Mouse (Mus musculus): Measurements from ENCODE around the gene Bloc1s1. TPM values are rescaled to one million over a fixed set of nuclear protein-coding genes. Genes with fewer than 3 reads are reported as not detected.

Bloc1s1 gene
- polyA plus RNA-seq (2012; rRNA removed; ENCODE audit: low replicate concordance) = 183 and 190 TPM in 2 replicates

GRCm38 (mm10) chr10:128923935-128924334 lies at the start of gene Bloc1s1:
Bloc1s1 (minus strand) TSS chr10:128924035.

GRCm38 (mm10) chr10:128960590-128961584 lies 37.1 kb upstream of the Bloc1s1 start, which contains the start of gene Mettl7b:
Mettl7b (minus strand) TSS chr10:128960988.

DNA sequence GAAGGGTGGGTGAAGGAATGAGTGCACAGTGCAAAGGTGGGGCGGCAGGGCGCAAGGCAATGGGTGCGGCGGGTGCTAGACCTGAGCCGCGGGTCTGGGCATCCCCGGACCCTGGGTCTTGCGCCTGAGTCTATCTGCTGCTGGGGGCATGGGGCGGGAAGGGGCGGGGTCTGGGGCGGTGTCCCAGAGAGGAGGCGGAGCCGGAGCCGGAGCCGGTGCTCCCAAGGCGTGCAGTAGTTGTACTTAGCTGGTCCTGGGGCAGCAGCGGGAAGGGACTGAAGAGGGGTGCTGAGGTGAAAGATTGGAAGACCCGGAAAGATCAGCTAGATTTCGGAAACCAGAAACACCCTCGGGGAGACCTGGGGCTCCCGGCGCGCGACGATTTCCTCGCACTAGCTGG lies 9.7 kb upstream of the Bloc1s1 start, which contains the start of gene Itga7:
Gene Itga7, plus strand, starts transcription at position 245 of the 400 bp plus-strand sequence.

GRCm38 (mm10) chr10:128922822-128923012 lies 1.1 kb downstream of the Bloc1s1 start, which contains the start of gene Rdh5:
Rdh5 (minus strand) TSS chr10:128922888.

GRCm38 (mm10) chr10:128900698-128901097 lies 23.1 kb downstream of the Bloc1s1 start, which contains the start of gene Cd63:
Cd63 (plus strand) TSS chr10:128900989.

DNA sequence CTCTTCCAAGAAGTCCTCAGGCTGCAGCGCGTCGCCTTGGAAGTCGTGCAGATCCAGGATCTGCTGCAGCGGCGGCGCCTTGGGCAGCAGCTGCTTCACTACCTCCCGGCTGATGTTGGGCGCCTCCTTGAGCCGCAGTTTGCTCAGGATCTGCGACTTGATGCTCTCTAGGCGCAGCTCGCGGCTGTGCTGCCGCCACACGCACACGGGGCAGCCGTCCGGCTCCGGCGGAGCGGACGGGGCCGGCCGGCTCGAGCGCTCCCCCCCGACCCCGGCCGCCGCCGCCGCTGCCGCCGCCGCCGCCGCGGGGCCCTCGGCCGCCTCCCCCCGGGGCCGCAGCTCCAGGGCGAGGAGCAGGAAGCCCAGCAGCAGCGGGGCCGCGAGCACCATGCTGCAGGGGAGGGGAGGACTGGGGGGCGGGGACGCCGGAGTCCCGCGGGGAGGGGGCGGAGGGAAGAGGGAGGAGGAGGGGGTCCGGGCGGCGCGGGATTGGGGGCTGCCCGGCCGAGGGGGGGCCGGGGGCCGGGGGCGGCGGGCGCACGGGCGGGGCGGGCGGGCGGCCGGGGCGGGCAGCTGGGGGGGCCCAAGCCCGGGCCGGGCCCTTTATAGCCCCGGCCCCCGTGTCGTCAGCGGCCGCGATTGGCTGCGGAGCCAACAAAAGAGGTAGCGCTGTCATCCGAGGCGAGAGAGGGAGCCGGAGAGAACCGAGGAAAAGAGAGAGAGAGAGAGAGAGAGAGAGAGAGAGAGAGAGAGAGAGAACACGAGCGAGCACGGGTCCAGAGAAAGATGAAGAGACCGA lies 32.3 kb downstream of the Bloc1s1 start, which contains the start of gene Gdf11:
Gene Gdf11, minus strand, starts transcription at position 423 of the 799 bp plus-strand sequence.

Other genes with a start within 250 kb of the Bloc1s1 start
- 15.0 and 36.9 TPM in 2 replicates for gene Suox, start 250.0 kb downstream of the Bloc1s1 start, polyA plus RNA-seq (2012; rRNA removed; ENCODE audit: low replicate concordance)
- gene Rab5b, start 227.8 kb downstream of the Bloc1s1 start, polyA plus RNA-seq (2012; rRNA removed; ENCODE audit: low replicate concordance) = 65.8 and 127 TPM in 2 replicates
- 1.0 and 2.3 TPM in 2 replicates for gene Pmel, start 219.8 kb downstream of the Bloc1s1 start, polyA plus RNA-seq (2012; rRNA removed; ENCODE audit: low replicate concordance)
- 18.0 and 31.1 TPM in 2 replicates for gene Cdk2, start 219.0 kb downstream of the Bloc1s1 start, polyA plus RNA-seq (2012; rRNA removed; ENCODE audit: low replicate concordance)
- 113 and 118 TPM in 2 replicates for gene Dgka, start 179.2 kb downstream of the Bloc1s1 start, polyA plus RNA-seq (2012; rRNA removed; ENCODE audit: low replicate concordance)
- 21.3 and 30.1 TPM in 2 replicates for gene Pym1, start 176.1 kb downstream of the Bloc1s1 start, polyA plus RNA-seq (2012; rRNA removed; ENCODE audit: low replicate concordance)
- 27.6 and 57.1 TPM in 2 replicates for gene Mmp19, start 133.1 kb downstream of the Bloc1s1 start, polyA plus RNA-seq (2012; rRNA removed; ENCODE audit: low replicate concordance)
- 11.9 and 12.7 TPM in 2 replicates for gene Dnajc14, start 120.0 kb downstream of the Bloc1s1 start, polyA plus RNA-seq (2012; rRNA removed; ENCODE audit: low replicate concordance)
- gene Tmem198b, start 119.7 kb downstream of the Bloc1s1 start, polyA plus RNA-seq (2012; rRNA removed; ENCODE audit: low replicate concordance) = 26.8 and 30.4 TPM in 2 replicates
- 3.2 and 13.4 TPM in 2 replicates for gene Sarnp, start 106.7 kb downstream of the Bloc1s1 start, polyA plus RNA-seq (2012; rRNA removed; ENCODE audit: low replicate concordance)
- 33.3 and 73.8 TPM in 2 replicates for gene Ormdl2, start 102.4 kb downstream of the Bloc1s1 start, polyA plus RNA-seq (2012; rRNA removed; ENCODE audit: low replicate concordance)
- 3.6 and 4.9 TPM in 2 replicates for gene Gdf11, start 32.3 kb downstream of the Bloc1s1 start, polyA plus RNA-seq (2012; rRNA removed; ENCODE audit: low replicate concordance)
- gene Cd63, start 23.0 kb downstream of the Bloc1s1 start, polyA plus RNA-seq (2012; rRNA removed; ENCODE audit: low replicate concordance) = 91.7 and 140 TPM in 2 replicates
- gene Rdh5, start 1.1 kb downstream of the Bloc1s1 start, polyA plus RNA-seq (2012; rRNA removed; ENCODE audit: low replicate concordance) = 36.7 and 39.7 TPM in 2 replicates
- 89.8 and 101 TPM in 2 replicates for gene Itga7, start 9.8 kb upstream of the Bloc1s1 start, polyA plus RNA-seq (2012; rRNA removed; ENCODE audit: low replicate concordance)
- gene Mettl7b, start 37.0 kb upstream of the Bloc1s1 start, polyA plus RNA-seq (2012; rRNA removed; ENCODE audit: low replicate concordance) = 3.5 and 4.1 TPM in 2 replicates
- gene Olfr9, start 65.4 kb upstream of the Bloc1s1 start, polyA plus RNA-seq (2012; rRNA removed; ENCODE audit: low replicate concordance) = not detected in 2 replicates
- not detected in 2 replicates for gene Olfr763, start 86.8 kb upstream of the Bloc1s1 start, polyA plus RNA-seq (2012; rRNA removed; ENCODE audit: low replicate concordance)
- gene Olfr764-ps1, start 115.9 kb upstream of the Bloc1s1 start, polyA plus RNA-seq (2012; rRNA removed; ENCODE audit: low replicate concordance) = not detected in 2 replicates
- not detected in 2 replicates for gene Olfr765, start 126.0 kb upstream of the Bloc1s1 start, polyA plus RNA-seq (2012; rRNA removed; ENCODE audit: low replicate concordance)
- not detected in 2 replicates for gene Olfr766-ps1, start 144.9 kb upstream of the Bloc1s1 start, polyA plus RNA-seq (2012; rRNA removed; ENCODE audit: low replicate concordance)
- not detected in 2 replicates for gene Olfr767, start 158.9 kb upstream of the Bloc1s1 start, polyA plus RNA-seq (2012; rRNA removed; ENCODE audit: low replicate concordance)
- gene Olfr768, start 175.3 kb upstream of the Bloc1s1 start, polyA plus RNA-seq (2012; rRNA removed; ENCODE audit: low replicate concordance) = not detected in 2 replicates
- gene Olfr769, start 193.8 kb upstream of the Bloc1s1 start, polyA plus RNA-seq (2012; rRNA removed; ENCODE audit: low replicate concordance) = not detected in 2 replicates
- gene Olfr770, start 215.0 kb upstream of the Bloc1s1 start, polyA plus RNA-seq (2012; rRNA removed; ENCODE audit: low replicate concordance) = not detected in 2 replicates
- not detected in 2 replicates for gene Olfr771, start 240.7 kb upstream of the Bloc1s1 start, polyA plus RNA-seq (2012; rRNA removed; ENCODE audit: low replicate concordance)